Mouse (Mus musculus): Measurements from ENCODE around the gene Cenpi.

GRCm38 (mm10) chrX:134261191-134261590 lies 46.7 kb upstream of the Cenpi start:
- TF ChIP-seq CTCF (IDR thresholded peaks at IDR 0.05; ENCODE audit: insufficient read depth, low read depth, low read length) (no peak), POLR2A (IDR thresholded peaks at IDR 0.05; ENCODE audit: insufficient read depth, low read depth, low read length) (no peak)
